Mouse (Mus musculus) lung, adult 2 months (tissue): ENCODE measurements around the gene Pan2.

Source experiments
- CTCF ChIP-seq: fragments of 200-500 bp; IDR thresholded peaks from 2 replicates; pipeline ENCODE4 v1.5.1; 2011; ENCODE audit warnings: mild to moderate bottlenecking, low read length, control low read depth; ENCODE audit not compliant: insufficient read depth
- POLR2A ChIP-seq: fragments of 200-500 bp; IDR thresholded peaks from 2 replicates; pipeline ENCODE4 v1.6.1; 2011; ENCODE audit warnings: low read depth, mild to moderate bottlenecking, control low read depth, low read length, borderline replicate concordance; ENCODE audit errors: extremely low read depth

- no peak for TF ChIP-seq CTCF
- TF ChIP-seq POLR2A, result no peak
Measured at GRCm38 (mm10) chr10:128315578-128315977, 12.4 kb downstream of the Pan2 start.
